Mouse (Mus musculus) forebrain, embryonic 10.5 days (tissue): ENCODE data around the gene Trpm2. TPM values are rescaled to one million over a fixed set of nuclear protein-coding genes. Genes with fewer than 3 reads are reported as not detected.

ENCODE experiments used
- DNase-seq: peaks from one replicate; pipeline ENCODE4 v3.0.0-alpha.2; 2017; ENCODE audit warnings: low spot score; ENCODE audit errors: extremely low spot score
- H3K27ac ChIP-seq: fragments of 300-500 bp; sonication (generic); 2 replicates; pipeline ENCODE4 v1.5.1; 2016; ENCODE audit warnings: mild to moderate bottlenecking
- H3K27me3 ChIP-seq: fragments of 300-500 bp; sonication (generic); 2 replicates; pipeline ENCODE4 v1.6.1; 2016; ENCODE audit warnings: mild to moderate bottlenecking; ENCODE audit not compliant: poor library complexity, severe bottlenecking
- H3K36me3 ChIP-seq: fragments of 300-500 bp; sonication (generic); replicated peaks from 2 replicates; pipeline ENCODE4 v1.6.1; 2016; ENCODE audit warnings: mild to moderate bottlenecking, moderate library complexity
- H3K4me1 ChIP-seq: fragments of 300-500 bp; sonication (generic); 2 replicates; pipeline ENCODE4 v1.6.1; 2016
- H3K4me3 ChIP-seq: fragments of 300-500 bp; sonication (generic); 2 replicates; pipeline ENCODE4 v1.5.1; 2016; ENCODE audit warnings: mild to moderate bottlenecking, moderate library complexity
- H3K9me3 ChIP-seq: fragments of 300-500 bp; sonication (generic); 2 replicates; pipeline ENCODE4 v1.6.1; 2016; ENCODE audit warnings: mild to moderate bottlenecking, moderate library complexity
- WGBS: fragments of 180-500 bp; shearing (Covaris S2); methylation state at CpG from one replicate; pipeline ENCODE4 v1.1.7; 2016; 5-methylcytosine and 5-hydroxymethylcytosine counted together
- polyA plus RNA-seq: library from polyadenylated mRNA; unstranded; fragments of >200 nt; fragmentation: Nextera tagmentation; extraction: Ambion mirVana; gene quantifications from 2 replicates; pipeline ENCODE4 v1.2.1, GENCODE M21; 2016

Trpm2 gene
- polyA plus RNA-seq, 1 experiment from 2014 or later: 0.53 TPM

- WGBS: 85% methylated on average over 5 of the region's 5 CpGs
- DNase-seq: no peak
- H3K27me3 ChIP-seq: no peaks in the 10 kb centered on the region
Measured at GRCm38 (mm10) chr10:77921009-77921408, 49.4 kb downstream of the Trpm2 start.

GRCm38 (mm10) chr10:77916636-77917335 is 53.6 kb downstream of the Trpm2 start:
- Histone ChIP-seq H3K4me1 (no peaks in the 10 kb centered on the region), H3K27ac (no peak overlapping the region), H3K9me3 (no peaks in the 10 kb centered on the region), H3K36me3 (no peaks in the 10 kb centered on the region), H3K27me3 (no peaks in the 10 kb centered on the region), H3K4me3 (no peak overlapping the region)
- WGBS: 71% methylated on average over 8 of the region's 8 CpGs
- DNase-seq: peak; percentile 31

More at GRCm38 (mm10) chr10:77921009-77921408, 49.4 kb downstream of the Trpm2 start:
- Histone ChIP-seq H3K36me3 (no peaks in the 10 kb centered on the region), H3K4me3 (no peak overlapping the region), H3K27ac (no peak overlapping the region), H3K4me1 (peaks cover 6% of the 10 kb centered on the region; the same call in 1 of the 2 replicates), H3K9me3 (no peaks in the 10 kb centered on the region)

GRCm38 (mm10) chr10:77913292-77913691 is 57.1 kb downstream of the Trpm2 start:
- WGBS: 85% methylated on average over 4 of the region's 4 CpGs
- Histone ChIP-seq H3K27ac (no peak overlapping the region), H3K27me3 (no peaks in the 10 kb centered on the region), H3K9me3 (no peaks in the 10 kb centered on the region), H3K4me3 (no peak overlapping the region), H3K4me1 (no peaks in the 10 kb centered on the region), H3K36me3 (no peaks in the 10 kb centered on the region)
- no peak for DNase-seq

- Histone ChIP-seq H3K36me3 (no peaks in the 10 kb centered on the region), H3K27me3 (no peaks in the 10 kb centered on the region), H3K4me1 (no peaks in the 10 kb centered on the region), H3K4me3 (no peak overlapping the region), H3K27ac (no peak overlapping the region), H3K9me3 (no peaks in the 10 kb centered on the region)
- 86% methylated on average over 7 of the region's 7 CpGs for WGBS
- DNase-seq: no peak
Measured at GRCm38 (mm10) chr10:77912605-77913004, 57.8 kb downstream of the Trpm2 start.

- DNase-seq: peak; percentile 84
- Histone ChIP-seq H3K27ac (peak overlapping the region; percentile 83), H3K36me3 (no peaks in the 10 kb centered on the region), H3K4me3 (peak overlapping the region; percentile 73), H3K4me1 (peaks cover 24% of the 10 kb centered on the region), H3K27me3 (peaks cover 18% of the 10 kb centered on the region), H3K9me3 (no peaks in the 10 kb centered on the region)
- WGBS: 9% methylated on average over 35 of the region's 35 CpGs
Measured at GRCm38 (mm10) chr10:77902894-77903715, 67.3 kb downstream of the Trpm2 start.

- H3K4me1 ChIP-seq: peaks cover 24% of the 10 kb centered on the region
- peak; percentile 83 for DNase-seq
- WGBS: under 1% methylated on average over 42 of the region's 46 CpGs
- H3K36me3 ChIP-seq: no peaks in the 10 kb centered on the region
- peak within 1 kb of the TSS; percentile 83 for H3K27ac ChIP-seq
- peak within 1 kb of the TSS; percentile 73 for H3K4me3 ChIP-seq
- H3K9me3 ChIP-seq: no peaks in the 10 kb centered on the region
- H3K27me3 ChIP-seq: peaks cover 18% of the 10 kb centered on the region
Measured at GRCm38 (mm10) chr10:77902211-77902893, 68.0 kb downstream of the Trpm2 start, which contains the start of gene Lrrc3. Gene Lrrc3 (minus strand): TSS chr10:77902536.

GRCm38 (mm10) chr10:77901871-77902210 is 68.5 kb downstream of the Trpm2 start:
- Histone ChIP-seq H3K27me3 (peaks cover 18% of the 10 kb centered on the region), H3K4me1 (peaks cover 24% of the 10 kb centered on the region), H3K4me3 (peak overlapping the region; percentile 73), H3K36me3 (no peaks in the 10 kb centered on the region), H3K27ac (peak overlapping the region; percentile 83), H3K9me3 (no peaks in the 10 kb centered on the region)
- 2% methylated on average over 14 of the region's 14 CpGs for WGBS
- no peak for DNase-seq

GRCm38 (mm10) chr10:77900903-77901818 is 69.2 kb downstream of the Trpm2 start:
- 90% methylated on average over 27 of the region's 27 CpGs for WGBS
- H3K4me3 ChIP-seq: peak overlapping the region; percentile 73

GRCm38 (mm10) chr10:77900126-77900525 is 70.2 kb downstream of the Trpm2 start:
- Histone ChIP-seq H3K27me3 (peaks cover 18% of the 10 kb centered on the region), H3K4me3 (no peak overlapping the region), H3K36me3 (no peaks in the 10 kb centered on the region), H3K4me1 (peaks cover 32% of the 10 kb centered on the region), H3K27ac (no peak overlapping the region), H3K9me3 (no peaks in the 10 kb centered on the region)
- WGBS: 86% methylated on average over 7 of the region's 7 CpGs
- no peak for DNase-seq

More at GRCm38 (mm10) chr10:77900903-77901818, 69.2 kb downstream of the Trpm2 start:
- peaks cover 18% of the 10 kb centered on the region for H3K27me3 ChIP-seq
- no peak for DNase-seq
- peaks cover 24% of the 10 kb centered on the region for H3K4me1 ChIP-seq
- H3K36me3 ChIP-seq: no peaks in the 10 kb centered on the region
- no peak overlapping the region for H3K27ac ChIP-seq
- H3K9me3 ChIP-seq: no peaks in the 10 kb centered on the region

GRCm38 (mm10) chr10:77895562-77895961 is 74.8 kb downstream of the Trpm2 start:
- Histone ChIP-seq H3K27ac (no peak overlapping the region), H3K4me3 (no peak overlapping the region), H3K36me3 (no peaks in the 10 kb centered on the region), H3K27me3 (peaks cover 3% of the 10 kb centered on the region), H3K9me3 (no peaks in the 10 kb centered on the region), H3K4me1 (peaks cover 8% of the 10 kb centered on the region; the same call in 1 of the 2 replicates)
- DNase-seq: no peak
- WGBS: 70% methylated on average over 5 of the region's 5 CpGs

- no peaks in the 10 kb centered on the region for H3K27me3 ChIP-seq
- peaks cover 8% of the 10 kb centered on the region; the same call in 1 of the 2 replicates for H3K4me1 ChIP-seq
- 87% methylated on average over 8 of the region's 8 CpGs for WGBS
- peaks cover 6% of the 10 kb centered on the region; the same call in 1 of the 2 replicates for H3K9me3 ChIP-seq
- no peaks in the 10 kb centered on the region for H3K36me3 ChIP-seq
- no peak overlapping the region for H3K4me3 ChIP-seq
- no peak for DNase-seq
- no peak overlapping the region for H3K27ac ChIP-seq
Measured at GRCm38 (mm10) chr10:77890987-77891565, 79.3 kb downstream of the Trpm2 start.
